ENCODE assay signal across 29 mouse cellular contexts in genomic region chr4:35189794-35190193, GRCm38 (mm10). TPM values are rescaled to one million over a fixed set of nuclear protein-coding genes. Genes with fewer than 3 reads are reported as not detected.
DNase-seq lines count a peak whose midpoint lies in the region; ATAC-seq and TF ChIP-seq lines count a peak whose summit lies in the region.
"Had no signal": no experiment of that assay in that cellular context is flagged by ENCODE, and none has a peak within 500 bp of the region (broad histone marks: within the 10 kb centered on the region; RNA-seq: fewer than 3 reads in every experiment).

No protein-coding gene starts in this region.

- no peak overlapping the region for H3K4me2 ChIP-seq in heart, embryonic 16.5 days (ENCODE audit: low read depth, low read length)
- H3K4me2 ChIP-seq: embryonic facial prominence, embryonic 15.5 days; limb, embryonic 15.5 days; liver, embryonic 15.5 days; midbrain, embryonic 12.5 days; neural tube, embryonic 12.5 days; stomach, embryonic 15.5 days had no signal

- H3K9me3 ChIP-seq in heart, embryonic 16.5 days (replicated peaks; ENCODE audit: control insufficient read depth, low read length) = no peaks in the 10 kb centered on the region; the same call in 1 of the 2 replicates
- H3K9me3 ChIP-seq: embryonic facial prominence, embryonic 15.5 days; hindbrain, embryonic 10.5 days; limb, embryonic 15.5 days; liver, embryonic 15.5 days; neural tube, embryonic 12.5 days; stomach, embryonic 15.5 days had no signal

- 0 out of 2 replicates have a peak overlapping the region, but pooled peaks have one; percentile 19 for H3K27ac ChIP-seq in heart, embryonic 16.5 days (ENCODE audit: low read length)
- H3K27ac ChIP-seq in kidney, adult 2 months (ENCODE audit: insufficient read depth, low read depth, low read length) = no peak overlapping the region
- H3K27ac ChIP-seq: embryonic facial prominence, embryonic 15.5 days; hindbrain, embryonic 10.5 days; left cerebral cortex, adult 2 months; limb, embryonic 15.5 days; liver, embryonic 15.5 days; midbrain, embryonic 12.5 days; neural tube, embryonic 12.5 days; stomach, embryonic 15.5 days had no signal

- H3K4me1 ChIP-seq in heart, embryonic 16.5 days (ENCODE audit: control insufficient read depth, insufficient read depth, low read length) = peaks cover 8% of the 10 kb centered on the region
- no peaks in the 10 kb centered on the region for H3K4me1 ChIP-seq in kidney, adult 2 months (ENCODE audit: control insufficient read depth, insufficient read depth, low read length)
- H3K4me1 ChIP-seq: embryonic facial prominence, embryonic 15.5 days; hindbrain, embryonic 10.5 days; limb, embryonic 15.5 days; midbrain, embryonic 12.5 days; neural tube, embryonic 12.5 days; stomach, embryonic 15.5 days had no signal

- WGBS in heart, embryonic 16.5 days = 35% methylated on average over 5 of the region's 5 CpGs
- WGBS in kidney, adult 2 months = 67% methylated on average over 5 of the region's 5 CpGs

- no peak for TF ChIP-seq POLR2A in kidney, adult 2 months (IDR thresholded peaks at IDR 0.05; ENCODE audit: low read depth, low read length)

- H3K9ac ChIP-seq in heart, embryonic 16.5 days (ENCODE audit: low read length) = no peak overlapping the region
- H3K9ac ChIP-seq: embryonic facial prominence, embryonic 15.5 days; limb, embryonic 15.5 days; liver, embryonic 15.5 days; midbrain, embryonic 12.5 days; neural tube, embryonic 12.5 days; stomach, embryonic 15.5 days had no signal

- no peak overlapping the region for H3K4me3 ChIP-seq in heart, embryonic 16.5 days (ENCODE audit: low read length)
- H3K4me3 ChIP-seq in kidney, adult 2 months (ENCODE audit: insufficient read depth, low read depth, low read length) = no peak overlapping the region
- H3K4me3 ChIP-seq: embryonic facial prominence, embryonic 15.5 days; hindbrain, embryonic 10.5 days; left cerebral cortex, adult 2 months; limb, embryonic 15.5 days; liver, embryonic 15.5 days; midbrain, embryonic 12.5 days; neural tube, embryonic 12.5 days; stomach, embryonic 15.5 days had no signal

- no peak for DNase-seq in frontal cortex, postnatal 25 days (ENCODE audit: low spot score in 2 of 2)
- DNase-seq in heart, adult 8-10 months (ENCODE audit: low spot score) = no peak
- DNase-seq in left cerebral cortex, postnatal 25 days (ENCODE audit: low spot score in 2 of 2) = peak; percentile 22 to 60
- DNase-seq in left cerebral cortex, postnatal 10 days (ENCODE audit: extremely low spot score in 1 of 2, low spot score in 2 of 2) = no peak
- DNase-seq in brain, adult 2 months (ENCODE audit: low read depth, low spot score) = peak; percentile 80
- no peak for DNase-seq in kidney, adult 2 months
- DNase-seq: adrenal gland, postnatal 14 days; cerebellum, adult 11-12 months; cerebellum, postnatal 14 days; gastrocnemius, postnatal 36 days; kidney, adult 18-20 months; kidney, postnatal 10 days; lung, postnatal 10 days; thymus, adult 2 months had no signal

- peak; percentile 83 for ATAC-seq in frontal cortex, adult (ENCODE audit: low TSS enrichment)
- peak; percentile 65 for ATAC-seq in heart, embryonic 16.5 days (replicated peaks; ENCODE audit: extremely low read depth, insufficient read depth, low FRiP score)

- no peak for TF ChIP-seq CTCF in kidney, adult 2 months (conservative IDR thresholded peaks at IDR 0.05; ENCODE audit: insufficient read depth, insufficient read length, low read depth, low read length)

- intact Hi-C loops in left cerebral cortex, postnatal 25 days (cut with DNase I) = loop anchor here (5.0 kb wide), 1 partner anchor 32 kb away; the partner anchor contains the start of gene Mob3b
- intact Hi-C loops in left cerebral cortex, postnatal 10 days (cut with DNase I) = loop anchor here (5.0 kb wide), 1 partner anchor 227 kb away; no protein-coding TSS in a partner anchor

- H3K36me3 ChIP-seq in heart, embryonic 16.5 days (ENCODE audit: control insufficient read depth, insufficient read depth) = peaks cover 11% of the 10 kb centered on the region
- H3K36me3 ChIP-seq in kidney, adult 2 months (ENCODE audit: control insufficient read depth, insufficient read depth, low read length) = peaks cover 1% of the 10 kb centered on the region; the same call in 1 of the 2 replicates
- H3K36me3 ChIP-seq: liver, embryonic 15.5 days had no signal

- H3K27me3 ChIP-seq in heart, embryonic 16.5 days (ENCODE audit: control insufficient read depth, insufficient read depth, low read length) = no peaks in the 10 kb centered on the region
- no peaks in the 10 kb centered on the region for H3K27me3 ChIP-seq in kidney, adult 2 months (replicated peaks; ENCODE audit: control insufficient read depth, insufficient read depth, low read length)
- H3K27me3 ChIP-seq: embryonic facial prominence, embryonic 15.5 days; limb, embryonic 15.5 days; liver, embryonic 15.5 days; midbrain, embryonic 12.5 days; neural tube, embryonic 12.5 days; stomach, embryonic 15.5 days had no signal

RNA-seq across cellular contexts. Expression of gene Mob3b, which starts 32.5 kb away (rescaled TPM):
- polyA plus RNA-seq in heart, embryonic 16.5 days (2015; fragmentation: Nextera tagmentation; extraction: Ambion mirVana) = 3.9 and 4.7 TPM in 2 replicates
- 1 to 10 TPM; 1.5 to 2.5 (median 1.9) TPM for total RNA-seq in heart, adult 8-10 months (2022)
- 1 to 10 TPM; 4.6 to 6.8 TPM for total RNA-seq in left cerebral cortex, postnatal 25 days (2021)
- total RNA-seq in left cerebral cortex, postnatal 10 days (2021) = 1 to 10 TPM; 2.0 to 4.0 TPM
- polyA plus RNA-seq in kidney, adult 2 months (2012; rRNA removed) = 11.8 and 13.4 TPM in 2 replicates

RNA-seq across cellular contexts. Expression of gene C9orf72, which starts 36.2 kb away (rescaled TPM):
- 22.1 and 22.6 TPM in 2 replicates for polyA plus RNA-seq in heart, embryonic 16.5 days (2015; fragmentation: Nextera tagmentation; extraction: Ambion mirVana)
- total RNA-seq in heart, adult 8-10 months (2022) = 10 to 100 TPM; 19.1 to 24.9 (median 21.8) TPM
- total RNA-seq in left cerebral cortex, postnatal 25 days (2021) = 10 to 100 TPM; 25.5 to 26.7 TPM
- total RNA-seq in left cerebral cortex, postnatal 10 days (2021) = 10 to 100 TPM; 33.6 to 33.7 TPM
- polyA plus RNA-seq in kidney, adult 2 months (2012; rRNA removed) = 5.6 and 6.6 TPM in 2 replicates

RNA-seq across cellular contexts. Expression of gene Ifnk, which starts 37.9 kb away (rescaled TPM):
- 0.18 TPM in 1 of 2 replicates, not detected in the other for polyA plus RNA-seq in heart, embryonic 16.5 days (2015; fragmentation: Nextera tagmentation; extraction: Ambion mirVana)
- not detected for total RNA-seq in heart, adult 8-10 months (2022)
- total RNA-seq in left cerebral cortex, postnatal 25 days (2021) = not detected
- total RNA-seq in left cerebral cortex, postnatal 10 days (2021) = not detected
- not detected in 2 replicates for polyA plus RNA-seq in kidney, adult 2 months (2012; rRNA removed)
- total RNA-seq: adrenal gland, postnatal 14 days; gastrocnemius, postnatal 36 days; layer of hippocampus, adult 18-20 months; left cerebral cortex, adult 2 months; megakaryocyte progenitor cell, adult 5-6 weeks; MEL; monocyte, adult 5-6 weeks had no signal
- polyA plus RNA-seq: embryonic facial prominence, embryonic 15.5 days; neural tube, embryonic 12.5 days; thymus, adult 2 months; urinary bladder, adult 2 months had no signal

Comparison
In these comparisons a context has a peak if more than half of its experiments do, and no peak if none do; other contexts are left out.
1. DNase-seq: peak in left cerebral cortex, postnatal 25 days (2 of 2) and brain, adult 2 months (single experiment); none in frontal cortex, postnatal 25 days (0 of 2), heart, adult 8-10 months (single experiment), left cerebral cortex, postnatal 10 days (0 of 2) and kidney, adult 2 months (single experiment).